Comparison of ENCODE assay signal across 19 mouse cellular contexts in genomic region chr6:128528491-128528890, GRCm38 (mm10). TPM values are rescaled to one million over a fixed set of nuclear protein-coding genes. Genes with fewer than 3 reads are reported as not detected.
"Had no signal": no experiment of that assay in that cellular context is flagged by ENCODE, and none has a peak within 500 bp of the region (broad histone marks: within the 10 kb centered on the region; RNA-seq: fewer than 3 reads in every experiment).

No protein-coding gene starts in this region.

- H3K9me3 ChIP-seq: limb, embryonic 10.5 days; liver, embryonic 15.5 days had no signal

- H3K9ac ChIP-seq: limb, embryonic 13.5 days; liver, embryonic 12.5 days; liver, embryonic 15.5 days had no signal

- ATAC-seq: liver, embryonic 12.5 days had no signal

- H3K36me3 ChIP-seq: limb, embryonic 10.5 days; limb, embryonic 13.5 days; liver, embryonic 15.5 days had no signal

- H3K4me3 ChIP-seq: layer of hippocampus, adult 2 months; limb, embryonic 10.5 days; limb, embryonic 13.5 days; liver, embryonic 12.5 days; liver, embryonic 15.5 days had no signal

- DNase-seq: layer of hippocampus, adult 9-11 months; lung, adult 2 months; lung, postnatal 14 days; lung, postnatal 4 days; midbrain, embryonic 14.5 days; thymus, adult 2 months; thymus, postnatal 14 days; thymus, postnatal 4 days had no signal

- H3K4me2 ChIP-seq: limb, embryonic 13.5 days; liver, embryonic 12.5 days; liver, embryonic 15.5 days; midbrain, embryonic 11.5 days had no signal

- H3K27me3 ChIP-seq: limb, embryonic 13.5 days; liver, embryonic 12.5 days; liver, embryonic 15.5 days had no signal

- H3K27ac ChIP-seq: kidney, postnatal 0 days; layer of hippocampus, adult 2 months; limb, embryonic 10.5 days; limb, embryonic 13.5 days; liver, embryonic 12.5 days; liver, embryonic 15.5 days had no signal

- H3K4me1 ChIP-seq: limb, embryonic 10.5 days; limb, embryonic 13.5 days; liver, embryonic 12.5 days; liver, embryonic 15.5 days had no signal

RNA-seq across cellular contexts. Expression of gene Pzp, which starts 2.0 kb away (rescaled TPM):
- polyA plus RNA-seq: limb, embryonic 13.5 days; midbrain, embryonic 11.5 days; midbrain, postnatal 0 days; neural tube, embryonic 11.5 days; small intestine, adult 2 months had no signal

RNA-seq across cellular contexts. Expression of gene A2ml1, which starts 52.9 kb away (rescaled TPM):
- polyA plus RNA-seq: limb, embryonic 13.5 days; midbrain, embryonic 11.5 days; neural tube, embryonic 11.5 days; spleen, adult 2 months had no signal
